Mouse (Mus musculus): Measurements from ENCODE around the gene Slc26a6. TPM values are rescaled to one million over a fixed set of nuclear protein-coding genes. Genes with fewer than 3 reads are reported as not detected.

Gene Slc26a6
- 734 and 815 TPM in 2 replicates for polyA plus RNA-seq (2012; rRNA removed)

GRCm38 (mm10) chr9:108852976-108853375 lies at the start of gene Slc26a6:
Gene Slc26a6 (plus strand): TSS chr9:108853283.
- H3K4me1 ChIP-seq (ENCODE audit: control insufficient read depth, insufficient read depth, insufficient read length, low read length): peaks cover 17% of the 10 kb centered on the region
- H3K36me3 ChIP-seq (ENCODE audit: control insufficient read depth, insufficient read depth, low read length): peaks cover 32% of the 10 kb centered on the region
- peak within 1 kb of the TSS; percentile 86 for H3K27ac ChIP-seq (ENCODE audit: insufficient read depth, low read depth, low read length)
- H3K27me3 ChIP-seq (ENCODE audit: control insufficient read depth, insufficient read depth, low read length): no peaks in the 10 kb centered on the region
- TF ChIP-seq CTCF (IDR thresholded peaks at IDR 0.05; ENCODE audit: extremely low read depth, insufficient read length, insufficient replicate concordance, low read depth, low read length) (no peak), POLR2A (IDR thresholded peaks at IDR 0.05; ENCODE audit: low read depth, low read length) (no peak)
- WGBS: 76% methylated on average over 3 of the region's 3 CpGs
- H3K4me3 ChIP-seq (ENCODE audit: low read depth, low read length): peak within 1 kb of the TSS; percentile 97

DNA sequence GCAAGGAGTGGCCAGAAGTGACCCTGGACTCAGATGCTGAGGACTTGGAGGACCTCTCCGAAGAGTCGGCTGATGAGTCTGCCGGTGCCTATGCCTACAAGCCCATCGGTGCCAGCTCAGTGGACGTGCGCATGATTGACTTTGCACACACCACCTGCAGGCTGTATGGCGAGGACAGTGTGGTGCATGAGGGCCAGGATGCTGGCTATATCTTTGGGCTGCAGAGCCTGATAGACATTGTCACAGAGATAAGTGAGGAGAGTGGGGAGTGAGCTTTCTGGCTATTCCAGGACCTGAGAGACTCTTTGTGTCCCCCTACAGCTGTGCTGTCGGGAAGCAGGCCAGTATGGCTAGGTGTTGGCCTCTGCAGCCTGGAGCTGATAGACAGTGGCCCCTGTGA lies 47.3 kb upstream of the Slc26a6 start:
- Histone ChIP-seq H3K27ac (ENCODE audit: insufficient read depth, low read depth, low read length) (no peak overlapping the region), H3K36me3 (ENCODE audit: control insufficient read depth, insufficient read depth, low read length) (peaks cover 35% of the 10 kb centered on the region), H3K27me3 (ENCODE audit: control insufficient read depth, insufficient read depth, low read length) (no peaks in the 10 kb centered on the region), H3K4me1 (ENCODE audit: control insufficient read depth, insufficient read depth, insufficient read length, low read length) (peaks cover 7% of the 10 kb centered on the region; the same call in 1 of the 2 replicates), H3K4me3 (ENCODE audit: low read depth, low read length) (no peak overlapping the region)
- WGBS: 88% methylated on average over 8 of the region's 8 CpGs
- no peak for TF ChIP-seq CTCF (IDR thresholded peaks at IDR 0.05; ENCODE audit: extremely low read depth, insufficient read length, insufficient replicate concordance, low read depth, low read length)
- TF ChIP-seq POLR2A (IDR thresholded peaks at IDR 0.05; ENCODE audit: low read depth, low read length): no peak

GRCm38 (mm10) chr9:108806379-108806778 lies 46.7 kb upstream of the Slc26a6 start:
- Histone ChIP-seq H3K36me3 (ENCODE audit: control insufficient read depth, insufficient read depth, low read length) (peaks cover 33% of the 10 kb centered on the region), H3K27me3 (ENCODE audit: control insufficient read depth, insufficient read depth, low read length) (no peaks in the 10 kb centered on the region), H3K4me3 (ENCODE audit: low read depth, low read length) (no peak overlapping the region), H3K4me1 (ENCODE audit: control insufficient read depth, insufficient read depth, insufficient read length, low read length) (peaks cover 7% of the 10 kb centered on the region; the same call in 1 of the 2 replicates), H3K27ac (ENCODE audit: insufficient read depth, low read depth, low read length) (no peak overlapping the region)
- TF ChIP-seq POLR2A (IDR thresholded peaks at IDR 0.05; ENCODE audit: low read depth, low read length): no peak
- TF ChIP-seq CTCF (IDR thresholded peaks at IDR 0.05; ENCODE audit: extremely low read depth, insufficient read length, insufficient replicate concordance, low read depth, low read length): no peak

- WGBS: 94% methylated on average over 1 of the region's 1 CpGs
- peaks cover 34% of the 10 kb centered on the region for H3K36me3 ChIP-seq (ENCODE audit: control insufficient read depth, insufficient read depth, low read length)
- no peak overlapping the region for H3K4me3 ChIP-seq (ENCODE audit: low read depth, low read length)
- no peaks in the 10 kb centered on the region for H3K27me3 ChIP-seq (ENCODE audit: control insufficient read depth, insufficient read depth, low read length)
- peaks cover 7% of the 10 kb centered on the region; the same call in 1 of the 2 replicates for H3K4me1 ChIP-seq (ENCODE audit: control insufficient read depth, insufficient read depth, insufficient read length, low read length)
- TF ChIP-seq CTCF (IDR thresholded peaks at IDR 0.05; ENCODE audit: extremely low read depth, insufficient read length, insufficient replicate concordance, low read depth, low read length) (no peak), POLR2A (IDR thresholded peaks at IDR 0.05; ENCODE audit: low read depth, low read length) (no peak)
- H3K27ac ChIP-seq (ENCODE audit: insufficient read depth, low read depth, low read length): no peak overlapping the region
These were observed 46.3 kb upstream of the Slc26a6 start for GRCm38 (mm10) chr9:108806831-108807230.

GRCm38 (mm10) chr9:108807674-108808073 lies 45.4 kb upstream of the Slc26a6 start:
- 40% methylated on average over 5 of the region's 5 CpGs for WGBS
- peaks cover 36% of the 10 kb centered on the region for H3K36me3 ChIP-seq (ENCODE audit: control insufficient read depth, insufficient read depth, low read length)
- no peak overlapping the region for H3K4me3 ChIP-seq (ENCODE audit: low read depth, low read length)
- H3K27me3 ChIP-seq (ENCODE audit: control insufficient read depth, insufficient read depth, low read length): no peaks in the 10 kb centered on the region
- TF ChIP-seq POLR2A (IDR thresholded peaks at IDR 0.05; ENCODE audit: low read depth, low read length) (0 out of 2 replicates have a peak, but pooled peaks have one; percentile 0), CTCF (IDR thresholded peaks at IDR 0.05; ENCODE audit: extremely low read depth, insufficient read length, insufficient replicate concordance, low read depth, low read length) (no peak)
- no peak overlapping the region for H3K27ac ChIP-seq (ENCODE audit: insufficient read depth, low read depth, low read length)
- peaks cover 7% of the 10 kb centered on the region; the same call in 1 of the 2 replicates for H3K4me1 ChIP-seq (ENCODE audit: control insufficient read depth, insufficient read depth, insufficient read length, low read length)

- peak; percentile 84 for TF ChIP-seq CTCF (IDR thresholded peaks at IDR 0.05; ENCODE audit: extremely low read depth, insufficient read length, insufficient replicate concordance, low read depth, low read length)
- 0 out of 2 replicates have a peak, but pooled peaks have one; percentile 5 for TF ChIP-seq POLR2A (IDR thresholded peaks at IDR 0.05; ENCODE audit: low read depth, low read length)
- no peaks in the 10 kb centered on the region for H3K27me3 ChIP-seq (ENCODE audit: control insufficient read depth, insufficient read depth, low read length)
- H3K4me3 ChIP-seq (ENCODE audit: low read depth, low read length): peak within 1 kb of the TSS; percentile 86
- peaks cover 36% of the 10 kb centered on the region for H3K36me3 ChIP-seq (ENCODE audit: control insufficient read depth, insufficient read depth, low read length)
- under 1% methylated on average over 62 of the region's 62 CpGs for WGBS
- H3K27ac ChIP-seq (ENCODE audit: insufficient read depth, low read depth, low read length): no peak within 1 kb of the TSS; the same call in 1 of the 2 replicates
- peaks cover 7% of the 10 kb centered on the region; the same call in 1 of the 2 replicates for H3K4me1 ChIP-seq (ENCODE audit: control insufficient read depth, insufficient read depth, insufficient read length, low read length)
These were observed 44.9 kb upstream of the Slc26a6 start, which contains the start of gene Nckipsd for GRCm38 (mm10) chr9:108808163-108808665. Gene Nckipsd (plus strand): TSS chr9:108808368.

DNA sequence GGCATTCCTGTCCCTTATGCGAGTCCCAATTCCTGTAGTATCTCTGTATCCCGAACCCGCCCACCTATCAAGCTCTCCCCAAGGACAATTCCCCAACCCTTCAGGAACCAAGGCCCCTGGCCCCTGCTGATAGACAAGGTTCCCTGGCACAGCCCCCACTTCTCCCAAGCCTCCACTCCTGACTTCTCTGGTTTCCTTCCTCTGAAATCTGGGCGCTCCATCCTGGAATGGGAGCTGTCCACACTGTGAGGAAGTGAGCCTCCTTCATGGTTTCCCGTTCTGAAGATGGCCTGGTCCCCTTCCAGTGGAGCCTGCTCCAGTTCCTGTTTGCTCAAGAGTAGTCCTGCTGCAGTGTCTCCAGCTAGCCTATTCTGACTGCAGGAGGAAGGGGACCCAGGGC lies 43.9 kb upstream of the Slc26a6 start:
- Histone ChIP-seq H3K4me3 (ENCODE audit: low read depth, low read length) (peak overlapping the region; percentile 86; the same call in 1 of the 2 replicates), H3K4me1 (ENCODE audit: control insufficient read depth, insufficient read depth, insufficient read length, low read length) (peaks cover 7% of the 10 kb centered on the region; the same call in 1 of the 2 replicates), H3K27ac (ENCODE audit: insufficient read depth, low read depth, low read length) (no peak overlapping the region), H3K27me3 (ENCODE audit: control insufficient read depth, insufficient read depth, low read length) (no peaks in the 10 kb centered on the region), H3K36me3 (ENCODE audit: control insufficient read depth, insufficient read depth, low read length) (peaks cover 39% of the 10 kb centered on the region)
- TF ChIP-seq POLR2A (IDR thresholded peaks at IDR 0.05; ENCODE audit: low read depth, low read length) (no peak), CTCF (IDR thresholded peaks at IDR 0.05; ENCODE audit: extremely low read depth, insufficient read length, insufficient replicate concordance, low read depth, low read length) (no peak)
- 62% methylated on average over 5 of the region's 5 CpGs for WGBS
